Mouse (Mus musculus) telencephalon, adult 2 months (tissue): ENCODE measurements around the gene Arl4c.

Source experiments
- DNase-seq: peaks from one replicate; pipeline ENCODE4 v3.0.0-alpha.2; 2011; ENCODE audit warnings: low read depth, low spot score

The Arl4c gene

DNA sequence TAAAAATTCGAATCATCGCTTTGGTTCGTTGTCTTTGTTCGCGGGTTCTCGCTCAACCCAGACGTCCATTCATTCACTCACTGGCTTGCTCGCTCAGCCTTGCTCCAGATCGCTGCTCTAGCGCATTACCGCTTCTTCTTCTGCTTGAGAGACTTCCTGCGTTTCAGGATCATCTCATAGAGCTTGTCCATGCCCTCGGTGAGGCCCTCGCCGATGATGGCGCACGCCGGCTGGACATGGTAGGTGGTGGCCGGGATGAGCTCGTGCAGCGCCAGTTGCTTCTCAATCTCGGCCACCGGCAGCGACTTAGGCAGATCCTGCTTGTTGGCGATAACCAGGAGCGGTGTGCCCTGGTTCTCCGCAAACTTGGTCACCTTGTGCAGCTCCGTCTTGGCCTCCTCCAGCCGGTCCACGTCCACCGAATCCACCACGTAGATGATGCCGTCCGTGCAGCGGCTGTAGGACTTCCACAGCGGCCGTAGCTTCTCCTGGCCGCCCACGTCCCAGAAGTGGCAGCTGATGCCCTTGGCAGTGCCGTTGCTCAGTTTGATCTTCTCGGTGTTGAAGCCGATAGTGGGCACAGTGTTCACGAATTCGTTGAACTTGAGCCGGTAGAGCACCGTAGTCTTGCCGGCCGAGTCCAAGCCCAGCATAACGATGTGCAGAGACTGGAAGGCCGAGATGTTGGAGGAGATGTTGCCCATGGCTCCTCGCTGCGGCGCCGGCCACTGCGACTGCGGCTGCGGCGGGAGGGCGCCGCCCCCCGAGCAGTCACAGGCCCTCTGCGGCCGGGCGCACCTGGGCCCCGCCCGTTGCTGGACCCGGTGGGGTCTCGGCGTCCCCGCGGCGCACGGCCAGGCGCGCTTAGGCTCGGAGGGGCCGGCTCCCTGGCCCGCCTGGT lies 810 bp downstream of the Arl4c start:
- no peak for DNase-seq

DNA sequence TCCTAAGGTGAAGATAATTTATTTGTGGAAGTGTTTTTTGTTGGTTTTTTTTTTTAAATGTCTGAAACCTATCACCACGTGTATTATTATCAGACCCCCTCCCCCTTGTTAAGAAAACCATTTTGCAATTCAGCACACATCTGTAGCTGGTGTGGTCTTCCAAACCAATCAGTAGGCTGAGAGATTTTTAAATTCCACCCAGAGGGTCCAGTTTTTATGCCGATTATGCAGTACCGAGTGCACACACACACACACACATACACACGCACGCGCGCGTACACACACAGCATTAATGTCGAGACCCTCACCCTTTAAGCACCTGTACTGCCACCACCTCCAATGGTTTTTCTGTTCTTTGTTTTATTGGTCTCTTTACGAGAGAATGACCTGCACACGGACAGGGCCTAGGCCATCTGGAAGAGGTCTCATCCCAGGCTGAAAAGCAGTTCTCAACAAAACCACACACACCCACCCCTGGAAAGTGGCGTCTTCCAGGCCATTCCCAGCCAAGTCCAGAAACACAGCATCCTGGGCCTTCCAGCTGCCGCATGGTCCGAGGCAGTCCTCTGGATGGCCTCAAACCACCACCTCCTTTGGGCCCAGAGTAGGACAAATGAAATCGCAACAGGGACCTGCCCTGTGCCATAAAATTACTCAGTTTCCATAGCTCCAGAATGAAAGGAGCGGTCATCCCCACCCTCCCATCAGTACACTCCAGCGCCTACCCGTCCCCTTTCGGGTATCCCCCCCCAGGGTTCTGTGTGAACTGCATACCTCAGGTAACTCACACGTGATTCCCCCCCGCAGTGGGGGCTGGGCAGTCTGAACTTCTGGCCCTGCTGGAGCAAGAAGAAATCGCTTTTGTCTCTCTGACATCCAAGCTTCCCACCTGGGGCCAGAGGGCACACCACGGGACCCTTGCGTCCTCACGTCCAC lies 1.9 kb downstream of the Arl4c start:
- no peak for DNase-seq

DNA sequence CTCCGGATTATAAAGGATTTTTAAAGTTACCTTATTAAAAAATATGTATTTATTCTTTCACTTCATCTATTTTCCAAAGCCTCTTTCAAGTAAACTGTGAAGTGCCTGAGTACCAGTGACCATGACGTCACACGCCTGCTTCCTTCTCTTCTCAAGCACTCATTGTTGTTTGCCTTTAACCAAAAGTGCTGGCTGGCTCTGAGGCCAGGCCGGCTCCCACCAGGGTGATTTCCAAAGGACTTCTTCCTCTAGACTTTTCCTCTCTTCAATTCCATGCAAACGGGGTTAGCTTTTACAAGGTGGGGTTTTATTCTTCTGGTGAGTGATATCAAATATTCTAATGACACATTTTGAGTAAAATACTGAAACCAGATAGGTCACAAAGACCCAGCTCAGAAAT lies 2.6 kb downstream of the Arl4c start:
- DNase-seq = no peak

DNA sequence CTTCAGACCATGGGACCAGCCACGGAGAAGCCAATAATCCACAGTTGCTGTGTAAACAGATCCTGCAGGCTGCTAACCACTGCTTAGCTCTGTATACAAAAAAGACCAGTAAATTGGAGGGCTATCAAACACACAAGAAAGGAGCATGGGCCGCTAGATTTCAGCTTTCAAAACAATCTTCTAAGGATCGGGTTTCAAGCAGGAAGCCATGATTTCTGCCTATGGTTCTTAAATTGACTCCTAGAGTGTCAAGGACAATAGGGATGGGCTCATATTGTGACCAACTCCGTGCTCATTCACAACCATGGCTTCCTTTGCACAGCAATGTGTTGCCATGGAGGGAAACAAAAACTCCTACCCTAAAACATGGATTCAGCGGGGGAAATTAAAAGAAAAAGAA lies 3.1 kb downstream of the Arl4c start:
- no peak for DNase-seq

DNA sequence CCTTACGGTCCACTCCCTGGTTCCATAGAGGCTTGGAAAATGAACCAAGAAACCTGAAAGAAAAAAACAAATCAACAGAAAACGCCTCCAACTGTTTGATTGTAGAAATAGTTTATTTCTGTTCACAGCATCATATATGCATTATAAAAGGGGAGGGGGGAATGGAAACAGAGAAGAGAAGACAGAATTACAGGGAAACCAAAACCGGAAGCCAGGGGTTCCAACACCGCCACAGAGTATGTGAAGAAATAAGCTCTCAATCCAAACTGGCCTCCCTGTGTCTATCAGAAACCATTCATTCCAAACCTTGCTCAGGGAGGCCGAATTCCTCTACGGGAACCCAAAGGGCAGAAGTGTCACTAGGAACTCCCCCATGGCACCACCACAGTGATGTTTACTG lies 3.9 kb downstream of the Arl4c start:
- DNase-seq = no peak

DNA sequence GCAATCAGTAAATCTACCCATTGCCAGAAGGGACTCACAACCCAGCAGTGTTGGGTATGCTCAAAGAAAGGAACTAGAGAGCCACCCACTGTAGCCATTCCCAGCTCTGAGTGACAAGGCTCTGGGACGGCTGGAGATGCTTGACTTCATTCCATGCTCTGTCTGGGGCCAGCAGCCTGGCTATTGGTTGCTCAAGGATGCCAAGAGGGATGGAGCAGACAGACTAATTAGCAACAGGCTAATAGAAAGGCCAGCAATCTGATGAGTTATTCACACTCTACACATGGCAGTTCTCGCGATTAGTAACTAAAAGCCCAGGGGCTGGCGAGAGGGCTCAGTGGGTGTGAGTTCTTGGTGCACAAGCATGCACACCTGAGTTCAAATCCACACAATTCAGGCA lies 5.6 kb downstream of the Arl4c start:
- no peak for DNase-seq

DNA sequence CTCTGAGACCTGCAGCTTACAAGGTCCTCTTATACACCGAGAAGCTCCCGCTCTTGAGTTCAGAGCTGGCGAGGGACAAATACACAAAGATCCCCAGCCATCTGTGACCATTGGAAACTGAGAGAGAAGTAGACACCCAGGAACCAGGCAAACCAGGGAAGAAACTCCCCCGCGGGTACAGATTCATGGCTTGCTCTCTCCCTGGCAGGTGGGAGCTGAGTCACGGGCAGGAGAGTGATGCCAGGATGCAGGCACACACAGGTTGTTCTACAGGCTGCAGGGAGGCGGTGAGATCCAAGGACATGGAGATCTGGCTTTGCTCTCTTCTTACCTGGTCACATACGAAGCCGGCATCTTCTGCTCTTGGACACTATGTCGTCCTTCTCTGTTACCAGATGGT lies 7.7 kb downstream of the Arl4c start:
- DNase-seq = peak; percentile 10

DNA sequence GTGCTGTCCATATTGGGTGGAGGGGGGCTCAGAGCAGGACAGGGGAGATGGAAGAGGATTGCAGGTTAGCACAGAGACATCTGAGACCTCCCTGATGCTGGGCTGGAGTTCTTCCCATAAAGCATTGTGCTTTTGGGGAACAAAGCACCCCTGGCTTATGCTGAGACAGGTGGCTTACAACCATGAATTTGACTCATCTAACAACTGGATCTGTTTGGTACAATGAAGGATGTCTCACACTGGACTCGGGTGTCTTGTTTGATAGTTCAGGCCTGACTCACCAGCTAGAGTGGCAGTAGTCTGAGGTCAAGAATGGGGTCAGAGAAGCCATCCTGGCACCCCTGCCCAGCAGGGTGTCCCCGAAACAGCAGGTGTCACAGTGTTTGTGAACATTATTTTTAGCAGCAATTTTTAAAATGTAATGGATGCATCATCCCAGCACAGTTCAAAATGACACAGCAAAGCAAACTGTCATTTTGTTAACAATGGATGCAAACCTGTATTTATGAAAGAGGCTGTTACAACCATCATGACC lies 9.7 kb downstream of the Arl4c start:
- no peak for DNase-seq

DNA sequence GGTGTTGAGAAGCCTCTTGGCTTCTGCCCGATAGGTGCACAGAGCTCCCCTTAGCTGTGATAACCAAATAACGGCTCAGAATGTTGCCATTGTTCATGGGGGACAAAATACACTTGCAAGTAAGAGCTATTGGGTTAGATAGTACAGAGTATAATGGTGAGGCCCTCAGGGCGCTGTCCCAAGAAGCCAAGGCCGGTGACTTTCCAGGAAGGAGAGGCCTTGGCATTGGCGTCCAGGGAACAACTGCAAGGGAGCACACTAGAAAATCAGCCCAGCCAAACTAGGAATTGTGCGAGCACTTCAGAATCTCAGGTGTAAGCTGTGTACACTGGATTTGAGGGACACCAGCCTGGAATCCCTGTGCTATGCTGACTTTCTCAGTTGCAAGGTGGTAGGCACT lies 11.4 kb downstream of the Arl4c start:
- DNase-seq = no peak

DNA sequence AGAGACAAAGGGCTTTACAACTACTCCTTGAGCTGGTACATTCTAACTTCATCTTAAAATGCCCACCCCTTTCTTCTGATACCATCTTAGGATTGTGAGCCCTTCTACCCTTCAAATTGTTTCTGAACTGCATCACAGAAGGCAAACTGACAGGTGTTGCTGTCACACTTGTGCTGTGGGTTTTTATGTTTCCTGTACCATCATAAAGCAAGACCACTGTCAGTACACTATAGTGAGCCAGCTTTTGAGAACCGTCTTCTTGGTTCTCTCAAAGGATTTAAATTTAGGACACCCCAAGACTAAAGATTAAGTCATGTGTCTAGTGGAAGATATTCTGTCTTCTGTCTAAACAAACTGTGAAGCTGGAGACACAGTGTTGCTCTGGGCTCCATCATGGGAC lies 17.3 kb downstream of the Arl4c start:
- DNase-seq = no peak

DNA sequence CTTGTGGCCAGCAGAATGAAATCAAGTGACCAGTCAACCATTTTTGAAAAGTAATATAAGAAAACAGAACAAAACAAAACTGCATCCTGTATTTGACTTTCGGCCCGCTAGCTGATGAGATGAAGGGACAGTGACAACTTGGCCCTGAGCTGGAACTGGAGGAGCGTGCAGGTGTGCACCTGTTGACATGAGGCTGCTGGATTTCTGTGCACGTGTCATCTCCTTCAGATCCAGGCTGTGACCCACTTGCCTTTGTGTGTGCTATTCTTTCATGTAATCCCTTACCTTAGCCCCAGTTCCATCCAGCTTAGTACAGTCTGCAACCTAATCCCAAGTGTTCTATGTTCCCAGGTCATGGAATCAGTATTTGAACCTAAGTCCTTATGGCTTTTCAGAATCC lies 20.4 kb downstream of the Arl4c start:
- DNase-seq = no peak

DNA sequence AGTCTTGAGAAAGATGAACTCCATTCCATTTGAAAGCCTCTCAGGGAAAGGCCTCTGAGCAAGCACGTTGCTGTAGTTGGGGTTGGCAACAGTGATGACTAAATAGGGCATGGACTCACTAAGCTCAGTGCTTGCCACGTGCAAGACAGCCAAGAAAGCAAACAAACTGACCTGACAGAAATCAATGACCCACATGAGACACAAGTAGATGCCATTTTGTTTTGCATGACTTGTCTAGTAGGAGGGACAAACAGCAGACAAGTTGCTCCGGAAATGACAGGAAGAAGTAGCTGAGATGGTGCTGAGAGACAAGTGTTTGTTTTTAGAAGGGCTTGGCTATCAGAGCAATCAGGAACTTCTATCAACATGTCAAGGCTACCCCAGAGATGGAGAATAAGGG lies 21.2 kb downstream of the Arl4c start:
- DNase-seq = no peak

DNA sequence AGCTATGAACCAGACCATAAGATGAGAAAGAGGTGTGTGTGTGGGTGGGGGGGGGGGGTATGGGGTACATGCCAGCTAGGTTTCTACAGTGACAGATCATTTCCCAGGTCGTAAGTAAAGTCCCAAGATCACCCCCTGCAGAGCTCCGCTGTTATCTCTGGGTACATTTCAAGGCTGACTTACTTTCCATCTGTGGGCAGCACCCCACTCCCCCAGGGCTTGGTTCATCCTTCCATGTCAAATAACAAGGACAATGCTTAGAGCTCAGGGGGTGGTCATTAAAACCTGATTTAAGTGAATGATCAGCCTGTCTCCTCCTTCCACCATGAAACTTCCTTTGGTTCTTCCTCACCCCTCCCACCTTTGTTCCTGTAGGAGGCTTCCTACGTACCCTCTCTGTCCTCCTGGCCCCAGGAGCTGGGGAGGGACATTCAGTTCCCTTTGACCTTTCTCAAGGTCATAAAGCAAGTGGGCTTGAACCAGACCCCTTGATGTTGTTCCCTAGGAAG lies 23.7 kb downstream of the Arl4c start:
- DNase-seq = no peak

DNA sequence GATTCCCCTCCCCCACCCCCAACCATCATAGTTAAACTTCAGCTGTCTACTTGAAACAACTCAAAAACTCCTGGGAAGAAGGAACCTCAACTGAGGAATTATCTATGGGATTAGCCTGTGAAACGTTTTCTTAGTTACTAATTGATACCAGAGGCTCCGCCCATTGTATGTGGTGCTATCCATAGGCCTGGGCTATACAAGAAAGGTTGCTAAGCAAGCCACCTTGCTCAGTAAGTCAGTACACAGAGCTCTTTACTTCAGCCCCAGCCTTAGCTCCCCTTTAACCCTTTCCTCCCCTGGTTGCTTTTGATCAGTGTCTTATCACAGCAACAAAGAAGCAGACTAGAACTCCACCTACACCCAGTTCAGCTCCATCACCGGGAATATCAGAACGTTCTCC lies 31.2 kb downstream of the Arl4c start:
- no peak for DNase-seq

DNA sequence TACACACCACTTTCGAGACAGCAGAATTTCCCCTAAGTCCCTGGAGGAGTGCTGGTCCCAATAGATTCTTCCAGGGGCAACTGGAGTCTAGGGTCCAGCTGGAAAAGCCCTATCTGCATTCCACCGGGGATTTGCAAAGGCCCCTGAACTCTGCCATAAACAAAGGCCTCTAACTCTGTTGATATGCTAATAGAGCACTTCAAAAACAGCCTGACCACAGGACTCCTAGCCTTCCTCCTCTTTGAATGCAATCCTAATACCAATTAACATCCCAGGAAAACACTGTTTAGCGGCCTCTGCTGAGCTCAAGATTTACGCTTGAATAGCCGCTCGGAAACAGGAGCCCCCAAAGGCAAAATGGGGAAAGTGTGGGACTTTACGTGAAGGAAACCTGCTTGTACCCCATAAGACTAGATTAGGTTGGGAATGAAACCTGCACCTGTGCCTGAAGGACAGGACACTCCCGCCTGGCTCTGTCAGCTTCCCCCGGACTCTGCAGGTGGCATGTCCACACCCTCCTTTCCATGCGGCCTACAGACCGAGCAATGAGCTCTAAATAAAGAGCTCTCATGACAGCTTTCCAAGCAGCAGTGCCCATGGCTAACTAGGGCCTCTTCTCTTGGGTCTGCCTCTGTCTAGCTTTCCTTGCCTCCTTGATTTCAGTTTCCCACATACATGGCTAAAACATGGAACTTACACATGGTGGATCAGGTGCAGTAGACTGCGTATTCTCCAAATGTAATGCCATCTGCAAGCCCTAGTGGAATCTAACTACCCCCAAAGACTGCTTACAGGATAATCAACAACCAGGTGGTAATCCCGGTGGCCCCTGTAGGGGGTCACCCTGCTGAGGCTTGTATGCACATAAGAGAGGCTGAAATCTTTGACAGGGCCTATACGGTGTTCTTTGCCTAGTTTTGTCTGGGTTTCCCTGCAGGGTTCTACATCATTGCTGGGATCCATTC lies 32.9 kb downstream of the Arl4c start:
- DNase-seq = no peak

DNA sequence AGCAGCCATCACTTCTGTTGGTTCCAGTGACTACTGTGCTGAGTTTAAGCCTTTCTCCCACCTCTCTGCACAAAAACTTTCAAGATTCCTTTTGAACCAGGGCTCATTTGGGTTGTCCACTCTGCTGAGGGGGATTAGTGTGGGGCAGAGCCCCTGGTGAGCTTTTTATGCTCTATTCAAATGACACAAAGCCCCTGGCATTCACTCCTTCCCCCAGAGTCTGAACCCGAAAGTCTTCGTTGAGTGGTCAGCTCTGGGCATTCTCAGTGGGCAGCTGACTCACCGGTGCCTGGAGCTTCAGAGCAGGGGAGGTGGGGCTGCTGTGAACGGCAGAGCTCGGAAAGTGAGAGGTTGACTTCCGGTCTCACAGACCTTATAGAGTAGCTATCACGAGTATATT lies 33.7 kb downstream of the Arl4c start:
- DNase-seq = no peak

DNA sequence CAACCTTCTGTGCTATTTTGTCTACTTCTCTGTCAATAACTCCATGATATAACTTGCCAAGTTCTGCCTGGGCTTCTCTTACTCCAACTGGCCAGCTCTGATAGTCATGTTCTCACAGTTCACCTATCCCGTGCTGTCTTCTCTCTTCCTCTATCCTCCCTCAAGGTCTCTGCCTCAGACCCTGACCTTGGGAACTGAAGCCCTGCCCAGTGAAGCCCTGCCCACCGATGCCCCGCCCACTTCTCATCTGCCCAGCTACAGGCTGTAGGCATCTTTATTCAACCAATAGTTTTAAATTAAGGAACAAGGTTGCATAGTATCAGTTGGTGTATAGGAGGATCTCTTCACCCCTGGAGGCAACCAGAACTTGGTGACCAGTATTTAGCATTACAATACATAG lies 37.4 kb downstream of the Arl4c start:
- no peak for DNase-seq

DNA sequence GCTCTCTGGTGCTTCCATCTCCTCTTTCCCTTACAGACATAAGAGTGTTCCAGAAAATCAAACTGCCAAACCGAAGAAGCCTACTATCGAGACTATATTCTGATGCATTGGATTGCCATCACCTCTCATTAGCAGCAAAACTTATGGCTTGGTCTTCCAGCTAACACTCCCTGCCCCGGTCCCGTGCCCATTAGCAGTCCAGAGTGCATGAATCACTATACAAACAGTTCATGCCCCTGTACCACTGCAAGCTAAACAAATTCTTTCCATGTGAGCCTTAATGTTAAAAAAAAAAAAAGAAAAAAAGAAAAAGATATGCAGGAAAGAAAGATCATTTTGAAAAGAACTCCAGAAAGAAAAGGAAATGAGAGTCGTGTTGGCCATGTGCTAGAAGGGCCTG lies 39.3 kb downstream of the Arl4c start:
- no peak for DNase-seq

DNA sequence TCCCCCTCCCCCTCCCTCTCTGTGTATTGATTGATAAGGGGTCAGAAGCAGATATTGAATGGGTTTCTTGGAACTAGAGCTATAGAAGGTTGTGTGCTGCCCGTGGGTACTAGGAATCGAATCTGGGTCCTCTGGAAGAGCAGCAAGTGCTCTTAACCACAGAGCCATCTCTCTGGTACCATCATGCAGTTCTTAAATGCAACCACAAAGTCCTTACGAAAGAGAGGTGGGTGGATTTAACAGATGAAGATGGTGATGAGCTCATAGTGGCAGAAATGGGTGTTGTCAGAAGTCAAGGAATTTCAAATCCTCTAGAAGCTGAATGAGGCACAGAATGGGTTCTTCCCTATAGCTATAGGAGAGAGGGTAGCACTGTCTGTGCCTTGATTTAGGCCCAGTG lies 40.8 kb downstream of the Arl4c start:
- DNase-seq = no peak

DNA sequence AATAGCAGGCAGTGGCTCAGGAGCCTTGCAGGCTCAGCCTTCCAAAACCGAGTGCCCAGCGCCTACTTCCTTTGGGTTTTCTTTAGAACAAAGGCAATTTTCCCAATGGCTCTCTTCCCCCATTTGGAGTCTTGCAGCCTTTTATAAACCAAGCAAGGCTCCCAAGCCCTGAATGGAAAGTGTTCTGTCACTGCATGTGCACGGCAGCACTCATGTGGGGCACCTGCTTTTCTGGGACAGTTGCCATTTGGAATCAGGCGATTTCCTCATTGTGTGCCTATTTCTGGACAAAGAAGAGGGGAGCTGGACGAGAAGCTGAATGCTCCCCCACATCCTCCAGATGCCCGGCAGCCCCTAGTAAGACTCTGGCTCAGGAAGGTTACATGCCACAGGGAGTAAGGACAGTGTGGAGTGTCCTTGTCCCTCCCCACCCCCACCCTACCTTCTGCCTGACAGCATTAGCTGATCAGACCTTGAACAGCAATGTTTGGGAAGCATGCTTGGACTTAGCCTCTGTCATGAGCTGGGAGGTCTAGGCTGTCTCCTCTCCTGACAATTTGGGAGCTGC lies 43.6 kb downstream of the Arl4c start:
- DNase-seq = peak; percentile 78

DNA sequence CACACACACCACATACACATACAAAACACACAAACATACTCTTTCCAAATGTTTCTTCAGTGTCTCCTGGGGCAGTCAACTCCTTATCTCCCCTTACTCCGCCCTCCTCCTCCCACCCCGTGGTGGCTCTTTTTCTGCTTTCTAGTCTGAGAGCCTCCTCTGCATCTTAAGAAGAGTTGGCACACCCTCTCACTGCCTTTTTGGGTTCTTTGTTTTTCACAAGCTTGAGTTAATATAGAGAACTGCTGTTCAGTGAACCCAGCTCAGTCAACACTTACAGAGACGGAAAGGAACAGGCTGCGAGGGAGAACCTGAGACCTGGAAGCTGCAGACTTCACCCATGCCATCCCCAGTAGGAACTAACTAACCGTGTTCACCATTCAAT lies 45.9 kb downstream of the Arl4c start:
- peak; percentile 59 for DNase-seq
